Mouse (Mus musculus) R1 (cell line): ENCODE measurements at regions not wholly inside any gene's neighbourhood (a gene's known extent, or its start where the extent isn't known, plus 50 kb on each side); places are given as distances from the start of the nearest gene placed in this dataset.

ENCODE experiments used
- DNase-seq: peaks from one replicate; pipeline ENCODE4 v3.0.0-alpha.2; 2018; ENCODE audit warnings: low read depth, low spot score

GRCm38 (mm10) chr13:72803374-72803773, 174.8 kb downstream of the Irx2 start:
- DNase-seq: no peak

GRCm38 (mm10) chr13:72809226-72809625, 180.6 kb downstream of the Irx2 start:
- no peak for DNase-seq

GRCm38 (mm10) chr13:72810626-72811025, 182.0 kb downstream of the Irx2 start:
- no peak for DNase-seq

- DNase-seq: no peak
Measured at GRCm38 (mm10) chr13:72814616-72815015, 186.0 kb downstream of the Irx2 start.

- DNase-seq: peak; percentile 49
Measured at GRCm38 (mm10) chr13:72815236-72815932, 186.8 kb downstream of the Irx2 start.

- DNase-seq: peak; percentile 9
Measured at GRCm38 (mm10) chr13:72815933-72816553, 187.4 kb downstream of the Irx2 start.

- DNase-seq: peak; percentile 18
Measured at GRCm38 (mm10) chr13:72816856-72817255, 188.2 kb downstream of the Irx2 start.

- DNase-seq: peak; percentile 82
Measured at GRCm38 (mm10) chr13:72817521-72817920, 188.9 kb downstream of the Irx2 start.

GRCm38 (mm10) chr13:72817930-72818329, 189.3 kb downstream of the Irx2 start:
- DNase-seq: peak; percentile 46

GRCm38 (mm10) chr13:72826613-72827012, 198.0 kb downstream of the Irx2 start:
- no peak for DNase-seq

- DNase-seq: no peak
Measured at GRCm38 (mm10) chr13:72829331-72829730, 200.7 kb downstream of the Irx2 start.

- no peak for DNase-seq
Measured at GRCm38 (mm10) chr13:72833326-72833725, 204.7 kb downstream of the Irx2 start.

- DNase-seq: peak; percentile 6
Measured at GRCm38 (mm10) chr13:72837016-72837415, 208.4 kb downstream of the Irx2 start.

- peak; percentile 12 for DNase-seq
Measured at GRCm38 (mm10) chr13:72848097-72848496, 219.5 kb downstream of the Irx2 start.

GRCm38 (mm10) chr13:72849841-72850240, 221.2 kb downstream of the Irx2 start:
- DNase-seq: no peak

- DNase-seq: peak; percentile 52
Measured at GRCm38 (mm10) chr13:72852896-72853295, 224.3 kb downstream of the Irx2 start.

GRCm38 (mm10) chr13:72875921-72876320, 247.3 kb downstream of the Irx2 start:
- DNase-seq: no peak

GRCm38 (mm10) chr13:72894982-72895381, 266.4 kb downstream of the Irx2 start:
- DNase-seq: no peak

- peak; percentile 40 for DNase-seq
Measured at GRCm38 (mm10) chr13:72902576-72902975, 274.0 kb downstream of the Irx2 start.

GRCm38 (mm10) chr13:72918895-72919294, 290.3 kb downstream of the Irx2 start:
- DNase-seq: no peak

- no peak for DNase-seq
Measured at GRCm38 (mm10) chr13:72920368-72920767, 291.7 kb downstream of the Irx2 start.

GRCm38 (mm10) chr13:72924560-72925135, 296.0 kb downstream of the Irx2 start:
- no peak for DNase-seq

GRCm38 (mm10) chr13:72937246-72937645, 308.6 kb downstream of the Irx2 start:
- no peak for DNase-seq
